Mouse (Mus musculus): ENCODE measurements at regions not wholly inside any gene's neighbourhood (a gene's known extent, or its start where the extent isn't known, plus 50 kb on each side); places are given as distances from the start of the nearest gene placed in this dataset.
"Not testable (repeated sequence)": the region's sequence is repeated elsewhere in the genome, so short reads cannot be mapped to it uniquely, and the experiment has no call there.

DNA sequence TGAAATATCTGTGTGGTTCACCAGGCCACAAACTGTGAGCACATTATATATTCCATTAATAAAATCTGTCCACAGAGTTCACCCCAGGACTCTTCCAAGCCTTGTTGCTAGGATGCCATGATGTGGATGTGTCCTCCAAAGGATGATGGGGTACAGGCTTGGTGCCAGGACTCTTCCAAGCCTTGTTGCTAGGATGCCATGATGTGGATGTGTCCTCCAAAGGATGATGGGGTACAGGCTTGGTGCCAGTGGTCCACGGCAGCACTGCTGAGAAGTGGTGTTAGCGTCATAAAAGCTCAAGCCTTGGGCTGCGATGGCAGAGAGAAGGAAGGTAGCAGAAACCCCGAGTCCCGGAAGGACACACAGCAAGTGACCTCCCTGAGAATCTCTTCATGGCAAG is 153.4 kb downstream of the Srek1 start:
- DNase-seq: not testable (repeated sequence)

DNA sequence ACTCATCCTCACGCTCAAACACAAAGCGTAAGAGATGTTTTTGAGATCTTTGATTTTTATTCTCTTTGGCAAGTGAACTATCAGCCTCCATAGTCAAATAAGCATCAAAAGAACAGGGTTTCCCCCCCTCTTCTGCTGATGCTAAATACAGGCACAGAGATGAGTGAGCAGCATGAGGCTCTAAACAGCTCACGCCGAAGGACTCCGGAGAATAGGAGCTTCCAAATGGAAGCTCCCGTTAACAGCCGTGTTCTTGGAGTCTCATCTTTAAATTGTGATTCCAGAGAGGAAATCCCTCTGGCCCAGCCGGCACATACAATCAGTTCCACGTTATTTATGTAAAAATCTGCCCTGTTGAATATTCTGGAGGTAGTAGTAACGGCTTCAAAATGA is 161.1 kb downstream of the Srek1 start:
- DNase-seq: no peak

DNA sequence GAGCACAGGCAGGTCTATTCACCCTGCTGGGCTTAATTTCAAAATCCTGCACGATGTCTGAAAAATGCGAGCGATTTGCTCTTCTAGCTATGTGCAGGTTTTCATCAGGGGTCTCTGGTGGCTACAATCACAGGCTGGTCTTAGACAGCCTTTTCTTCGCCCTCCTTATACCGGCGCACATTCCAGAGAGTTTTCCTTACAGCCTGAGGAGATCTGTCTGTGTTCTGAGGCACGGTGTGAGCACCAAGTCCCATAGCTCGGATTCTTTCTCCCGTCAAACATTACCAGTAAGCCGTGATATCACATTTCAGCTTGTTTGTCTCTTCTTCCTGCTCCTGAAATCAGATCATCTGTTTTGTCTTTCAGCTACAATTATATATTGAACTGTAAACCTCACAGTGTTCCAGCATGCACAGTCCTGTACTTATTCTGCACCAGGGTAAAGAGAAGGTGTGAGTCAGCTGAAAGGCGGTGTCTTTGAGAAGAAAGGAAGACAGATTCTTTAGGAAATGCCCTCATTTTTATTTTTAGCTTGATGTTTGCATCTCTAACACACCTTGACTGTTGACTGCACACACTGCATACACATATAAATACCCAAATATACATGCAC is 161.6 kb downstream of the Srek1 start:
- no peak for DNase-seq

DNA sequence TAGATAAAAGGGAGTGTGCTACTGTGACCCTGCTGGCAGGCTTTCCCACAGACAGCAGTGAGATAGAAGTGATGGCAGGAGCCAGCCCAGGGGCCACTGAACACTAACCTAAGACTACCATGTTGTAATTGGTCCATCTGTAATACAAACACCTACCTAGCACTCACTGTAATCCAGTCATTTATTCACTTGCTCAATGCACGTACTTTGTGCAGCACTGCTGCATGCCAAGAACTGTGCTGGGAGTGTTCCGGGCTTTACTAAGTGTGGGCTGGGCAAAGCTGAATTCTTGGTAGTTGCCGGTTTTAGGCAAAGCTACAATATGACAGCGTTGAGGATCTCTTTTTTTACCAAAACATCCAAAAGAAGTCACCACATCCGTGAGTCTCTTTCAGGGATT is 172.1 kb downstream of the Srek1 start:
- DNase-seq: no peak

DNA sequence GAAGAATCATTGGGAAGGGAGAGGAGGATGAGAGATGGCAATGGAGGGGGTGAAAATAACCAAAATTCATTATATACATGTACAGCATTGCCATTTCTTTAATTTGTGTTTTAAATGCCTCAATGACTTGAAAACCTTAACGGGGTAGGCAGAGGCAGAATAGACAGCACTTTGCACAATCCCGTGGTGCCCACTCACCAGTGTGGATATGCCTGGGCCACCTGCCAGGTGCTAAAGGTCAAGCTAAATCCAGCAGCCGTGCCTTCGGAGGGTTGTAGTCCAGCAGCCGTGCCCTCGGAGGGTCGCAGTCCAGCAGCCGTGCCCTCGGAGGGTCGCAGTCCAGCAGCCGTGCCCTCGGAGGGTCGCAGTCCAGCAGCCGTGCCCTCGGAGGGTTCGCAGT is 182.0 kb downstream of the Srek1 start:
- DNase-seq: no peak

DNA sequence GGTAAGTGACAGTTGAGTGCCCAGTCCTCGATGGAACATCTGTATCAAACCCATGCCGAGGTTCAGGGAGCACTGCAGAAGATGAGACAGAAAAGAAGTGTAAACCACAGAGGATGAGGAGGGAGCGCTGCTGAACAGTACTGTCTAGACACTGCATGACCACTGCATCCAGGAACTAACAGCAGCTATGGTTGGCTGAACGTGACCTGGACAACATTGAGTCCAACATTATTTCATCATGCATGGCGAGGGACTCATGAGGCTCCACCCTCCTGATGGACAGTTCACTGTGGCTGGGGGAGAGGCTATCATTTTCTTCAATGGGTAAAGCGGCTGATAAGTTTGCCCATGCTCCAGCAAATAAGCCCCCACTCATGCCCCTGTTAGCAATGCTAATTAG is 182.5 kb downstream of the Srek1 start:
- no peak for DNase-seq

DNA sequence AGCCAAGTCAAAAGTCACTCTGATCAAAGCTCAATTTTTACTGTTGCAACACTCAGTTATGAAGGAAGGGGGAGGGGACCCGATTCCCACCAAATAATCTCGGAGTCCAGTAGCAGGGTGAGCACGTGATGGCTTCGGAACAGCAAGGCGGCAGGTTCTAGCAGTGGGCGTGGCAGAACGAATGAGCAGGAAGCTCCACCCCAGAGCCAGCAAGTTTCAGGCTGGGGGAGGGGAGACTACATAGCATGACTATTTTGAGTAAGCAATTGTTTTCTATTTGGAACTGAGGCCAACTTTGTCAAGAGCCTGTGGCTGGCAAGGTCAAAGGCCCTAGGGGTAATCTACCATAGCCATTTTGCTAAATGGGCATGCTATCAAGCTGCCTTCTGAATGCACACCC is 183.0 kb downstream of the Srek1 start:
- DNase-seq: not testable (repeated sequence)

DNA sequence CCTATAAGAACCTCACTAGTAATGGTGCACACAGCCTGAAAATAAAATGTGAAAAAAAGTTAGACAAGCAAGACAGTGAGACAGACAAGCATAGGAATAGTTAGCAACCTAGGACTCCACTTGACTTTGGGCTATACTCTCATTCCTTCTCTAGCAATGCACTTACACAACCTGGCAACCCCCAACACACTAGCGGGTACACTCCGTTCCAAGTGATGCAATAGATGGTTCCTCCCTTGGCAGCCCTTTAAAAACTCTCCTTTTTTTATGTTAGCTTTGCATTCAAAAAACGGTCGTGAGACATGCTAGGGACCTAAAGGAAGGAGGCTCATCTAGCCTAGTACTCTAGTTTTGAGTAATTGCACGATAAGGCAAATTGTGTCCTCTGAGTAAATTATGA is 184.8 kb downstream of the Srek1 start:
- DNase-seq: no peak

DNA sequence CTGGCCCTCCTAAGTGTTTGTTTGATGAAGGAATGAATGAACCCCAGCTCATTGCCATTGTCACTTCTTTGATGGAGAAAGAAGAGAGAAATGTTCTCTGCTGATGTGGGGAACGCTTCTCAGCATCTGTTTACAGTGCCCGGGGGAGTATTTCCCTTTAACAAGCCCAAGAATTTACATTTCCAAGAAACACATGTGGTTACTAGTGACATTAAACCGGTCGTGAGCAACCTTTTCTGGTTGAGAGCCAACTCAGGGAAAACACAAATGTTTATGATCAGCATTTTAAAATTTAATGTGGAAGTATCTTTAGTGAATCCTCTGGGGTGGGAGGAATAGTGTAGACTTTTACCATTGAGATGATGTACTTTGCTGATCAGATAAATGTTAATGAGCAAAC is 197.6 kb downstream of the Srek1 start:
- DNase-seq: no peak

DNA sequence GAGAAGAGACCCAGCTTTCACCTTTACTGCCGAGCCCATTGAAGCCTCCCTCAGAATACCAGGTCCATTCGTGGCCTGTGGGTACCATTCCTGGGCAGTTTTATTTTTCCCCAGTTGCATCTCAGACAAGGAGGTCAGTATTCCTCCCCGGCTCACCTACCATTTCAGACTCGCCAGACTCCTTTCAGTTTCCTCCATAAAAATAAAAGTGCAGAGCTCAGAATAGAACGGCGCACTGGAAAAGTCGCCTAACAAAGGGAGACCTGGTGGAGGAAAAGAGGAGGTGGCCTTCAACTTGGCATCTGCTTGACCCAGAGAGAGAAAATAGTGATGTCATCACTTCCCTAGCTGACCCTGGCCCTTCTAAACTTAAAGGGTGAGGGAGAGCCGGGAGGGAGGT is 209.7 kb downstream of the Srek1 start:
- no peak for DNase-seq

DNA sequence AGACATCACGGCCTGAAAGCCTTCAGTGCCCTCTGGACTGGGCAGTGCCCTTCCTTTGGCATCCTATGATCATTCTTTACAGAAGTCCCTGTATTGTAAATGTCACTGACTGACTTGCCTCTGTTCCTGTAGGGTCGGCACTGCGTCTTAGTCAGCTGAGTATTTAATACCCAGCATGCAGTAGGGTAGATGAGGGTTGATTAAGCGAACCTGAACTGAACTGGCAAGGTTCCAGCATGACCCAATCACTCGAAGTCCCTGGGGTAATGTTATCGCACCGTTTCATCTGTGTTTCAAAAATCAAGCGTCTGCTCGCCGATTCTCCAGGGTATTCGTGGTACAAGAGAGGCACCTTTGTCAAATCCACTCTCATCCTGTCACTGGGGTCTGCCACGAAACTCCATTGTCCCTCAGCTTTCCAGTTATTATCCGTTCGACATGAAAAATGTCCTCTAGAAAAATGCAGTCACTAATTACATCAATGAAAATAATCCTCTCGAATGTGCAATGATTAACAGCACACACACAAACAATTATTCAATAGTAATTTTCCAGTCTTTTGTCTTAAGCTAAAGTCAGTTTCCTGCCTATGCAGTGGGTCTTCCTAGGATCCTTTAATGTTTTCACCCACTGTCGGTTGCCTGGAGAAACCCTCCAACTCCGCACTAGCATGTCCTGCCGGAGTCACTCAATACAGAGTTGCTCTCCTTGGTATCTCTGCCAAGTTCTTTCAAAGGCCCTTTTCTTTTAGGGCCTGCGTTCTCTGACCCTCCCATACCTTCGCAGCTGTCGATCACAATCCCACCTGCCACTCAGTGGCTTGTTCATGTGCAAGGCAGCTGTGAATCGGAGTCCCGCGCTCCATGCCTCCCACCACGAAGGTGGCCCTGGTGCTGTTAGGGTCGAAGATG is 212.4 kb downstream of the Srek1 start:
- DNase-seq: no peak

DNA sequence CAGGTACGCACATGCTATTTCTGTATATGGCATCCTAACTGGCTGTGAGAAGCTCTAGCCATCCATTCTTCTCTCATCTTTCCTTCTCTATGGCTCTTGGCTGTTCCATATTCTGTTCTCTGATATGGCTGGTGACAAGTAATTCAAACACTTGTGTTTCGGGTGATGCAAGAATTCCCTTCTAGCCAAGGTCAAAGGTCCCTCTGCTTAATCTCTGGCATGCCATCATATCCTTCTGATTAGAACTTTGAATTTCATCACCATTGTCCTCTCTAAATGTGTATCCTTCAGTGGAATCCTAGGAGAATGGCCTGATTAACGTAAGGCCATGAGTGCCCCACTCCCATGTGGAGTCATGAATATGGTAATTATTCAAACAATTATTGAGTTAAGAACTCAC is 215.5 kb downstream of the Srek1 start:
- DNase-seq: no peak

DNA sequence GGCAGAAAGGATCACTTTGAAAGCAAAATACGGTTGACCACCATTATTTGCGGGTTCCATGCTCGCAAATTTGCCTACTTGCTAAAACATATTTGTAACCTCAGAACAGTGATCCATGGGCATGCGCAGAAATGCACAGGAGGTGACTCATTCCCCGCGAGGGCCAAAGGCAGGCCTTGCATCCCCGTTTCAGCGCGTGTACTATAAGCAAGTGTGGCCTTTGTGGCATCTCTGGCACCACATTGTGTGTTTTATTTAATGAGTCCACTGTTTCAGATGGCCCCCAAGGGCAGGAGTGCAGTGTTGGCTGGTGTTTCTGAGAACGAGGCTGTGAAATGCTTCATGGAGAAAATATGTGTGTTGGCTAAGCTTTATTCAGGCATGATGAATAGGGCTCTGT is 205.3 kb upstream of the Mast4 start:
- no peak for DNase-seq

DNA sequence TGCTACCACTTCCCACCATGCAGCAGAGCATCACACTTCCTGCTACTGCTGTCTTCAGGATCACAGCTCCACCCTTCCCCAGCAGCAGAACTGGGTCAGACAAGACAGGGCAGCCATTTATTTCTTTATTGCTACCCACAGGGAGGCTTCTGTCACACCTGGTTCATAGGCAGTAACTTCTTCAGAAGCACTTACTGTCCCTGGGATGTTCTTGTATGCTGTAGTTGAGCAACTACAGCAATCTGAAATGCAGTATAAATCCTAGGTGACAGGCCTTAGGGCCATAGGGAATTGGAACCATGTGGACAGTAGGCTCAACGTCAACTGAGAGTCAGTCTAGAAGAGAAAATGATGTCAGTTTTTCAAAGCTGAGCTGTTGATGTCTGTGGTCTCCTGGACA is 179.5 kb upstream of the Mast4 start:
- DNase-seq: no peak

DNA sequence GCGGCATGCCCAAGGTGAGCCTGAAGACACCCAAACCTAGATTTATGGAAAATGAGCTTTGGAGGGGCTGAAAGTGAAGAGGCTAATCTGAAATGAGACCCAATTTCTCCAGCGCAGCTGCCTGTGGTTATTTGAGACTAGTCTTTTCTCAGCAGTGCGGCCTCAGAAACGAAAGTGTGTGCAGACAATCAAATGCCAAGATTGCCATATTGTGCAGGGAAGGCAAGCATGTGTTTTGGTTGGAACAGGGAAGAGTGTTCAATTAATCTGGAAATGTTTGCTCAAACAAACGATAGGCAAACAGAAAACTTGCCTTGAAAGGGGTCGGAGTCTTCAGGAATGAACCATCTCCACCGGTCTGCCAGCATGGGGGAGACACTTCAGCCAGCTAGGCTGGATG is 178.2 kb upstream of the Mast4 start:
- DNase-seq: peak; percentile 4 to 34

DNA sequence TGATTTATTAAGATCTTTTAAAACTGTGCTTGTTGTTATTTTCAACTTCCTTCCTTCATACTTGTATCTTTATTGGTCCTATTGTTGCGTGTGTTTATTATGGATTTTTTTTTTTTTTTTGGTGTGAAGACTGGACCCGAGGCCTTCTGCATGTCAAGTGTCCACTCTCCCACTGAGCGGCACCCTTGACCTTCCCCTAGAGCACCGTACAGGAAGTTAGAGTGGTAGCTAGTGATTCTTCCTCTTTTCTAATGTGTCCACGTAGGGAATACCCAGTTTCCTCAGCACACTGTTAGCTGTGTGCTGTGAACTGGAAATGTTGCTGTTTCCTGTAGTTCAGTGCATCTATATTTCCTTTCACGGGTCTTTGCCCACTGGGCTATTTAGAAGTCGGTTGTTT is 170.7 kb upstream of the Mast4 start:
- no peak for DNase-seq

DNA sequence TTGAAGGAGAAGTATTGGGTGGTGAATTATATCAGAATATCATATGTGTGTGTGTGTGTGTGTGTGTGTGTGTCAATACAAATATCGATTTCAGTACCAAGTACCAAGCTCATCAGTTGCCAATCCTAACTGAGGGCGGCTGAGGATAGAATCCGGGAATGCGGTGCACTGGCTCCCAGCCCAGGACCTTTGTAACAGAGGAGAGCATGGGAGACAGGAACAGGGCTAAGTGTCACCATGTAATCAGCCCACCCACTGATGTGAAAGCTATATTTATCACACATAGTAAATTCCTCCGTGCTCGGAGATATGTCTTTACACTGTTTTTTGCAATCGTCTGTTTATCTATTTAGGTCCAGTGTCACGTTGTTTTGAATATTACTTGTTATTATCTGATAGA is 165.1 kb upstream of the Mast4 start:
- no peak for DNase-seq

DNA sequence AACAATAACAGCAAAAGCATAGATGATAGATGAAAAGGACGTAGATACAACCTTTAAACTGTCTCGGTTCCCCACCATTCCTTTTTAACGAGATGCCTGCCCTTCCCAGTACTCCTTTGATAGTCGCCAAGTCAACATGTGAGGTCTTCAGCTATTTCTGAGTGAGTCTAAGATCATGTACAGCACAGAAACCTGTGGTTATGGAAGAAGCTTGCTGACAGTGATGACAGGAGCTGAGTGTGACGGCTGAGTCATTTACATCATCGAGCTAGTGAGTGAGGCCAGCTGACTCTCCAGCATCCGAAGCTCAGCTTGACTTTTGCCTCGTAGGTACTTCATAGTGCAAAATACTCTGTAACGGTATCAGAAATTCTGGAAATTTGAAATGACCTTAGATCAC is 160.1 kb upstream of the Mast4 start:
- no peak for DNase-seq

DNA sequence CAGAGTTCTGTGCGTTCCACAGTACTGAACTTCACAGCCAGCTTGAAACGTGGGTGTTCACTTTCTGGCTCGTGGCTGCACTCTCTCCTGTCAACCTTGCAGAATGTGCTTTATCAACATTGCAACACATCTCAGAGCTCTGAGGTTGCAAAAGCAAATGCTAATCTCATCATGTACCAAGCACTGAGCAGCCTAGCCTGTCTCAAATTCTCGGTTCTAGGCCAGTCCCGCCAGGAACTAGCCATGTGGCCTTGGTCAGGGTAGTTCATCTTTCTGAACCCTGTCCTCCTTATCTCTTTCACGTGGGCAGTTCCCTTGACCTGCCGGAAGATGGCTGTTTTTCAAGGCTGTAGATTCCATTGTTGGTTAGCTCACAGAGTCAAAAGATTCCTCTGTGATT is 159.3 kb upstream of the Mast4 start:
- DNase-seq: no peak

DNA sequence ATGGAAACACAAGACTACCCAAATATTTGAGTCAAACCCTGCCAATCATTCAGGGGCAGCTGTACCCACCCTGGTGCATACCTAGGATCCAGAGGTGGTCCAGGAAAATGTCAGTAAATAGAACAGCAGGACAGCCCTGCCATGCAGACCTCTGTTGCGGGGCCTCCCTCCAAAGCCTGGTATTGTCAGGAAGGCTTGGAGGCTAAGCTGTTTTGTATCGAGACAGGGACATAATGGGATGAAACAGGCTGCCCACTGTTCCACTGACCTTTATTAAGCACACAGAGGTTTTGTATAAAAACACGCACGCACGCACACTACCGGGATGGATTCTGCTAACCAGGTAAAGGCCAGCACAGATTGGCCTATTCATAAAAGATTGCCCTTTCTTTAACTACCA is 155.8 kb upstream of the Mast4 start:
- DNase-seq: no peak

DNA sequence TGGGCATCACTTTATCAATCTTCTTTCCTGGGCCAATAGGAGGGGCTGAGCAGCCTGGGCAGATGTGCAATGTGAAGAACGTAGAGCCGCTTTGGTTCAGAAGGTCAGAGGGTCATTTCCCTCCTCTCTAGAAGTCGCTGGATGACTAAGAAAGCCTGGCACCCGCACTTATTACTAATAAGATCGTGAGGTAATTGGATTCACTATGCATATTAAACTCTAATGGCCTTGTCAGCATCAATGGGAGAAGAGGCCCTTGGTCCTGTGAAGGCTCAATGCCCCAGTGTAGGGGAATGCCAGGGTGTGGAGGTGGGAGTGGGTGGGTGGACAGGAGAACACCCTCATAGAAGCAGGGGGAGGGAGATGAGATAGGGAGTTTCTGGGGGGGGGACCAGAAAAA is 149.8 kb upstream of the Mast4 start:
- no peak for DNase-seq

DNA sequence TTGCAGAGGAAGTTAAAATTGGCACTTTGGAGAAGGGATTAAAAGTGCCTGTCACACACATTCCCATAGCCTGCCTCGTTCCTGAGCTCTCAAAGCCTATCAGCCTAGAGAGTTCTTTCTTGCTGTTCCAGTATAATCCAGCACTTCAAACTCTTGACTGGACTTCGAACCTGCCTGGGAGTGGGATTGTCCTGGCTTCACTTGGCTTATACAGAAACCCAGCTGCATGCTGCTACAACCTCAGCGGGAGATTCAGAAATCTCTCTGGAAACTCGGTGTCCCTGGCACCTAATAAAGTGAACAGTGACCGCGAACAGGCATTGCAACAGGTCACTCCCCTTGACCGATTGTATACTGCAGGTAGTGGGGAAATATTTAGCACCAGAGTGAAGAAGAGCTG is 149.1 kb upstream of the Mast4 start:
- no peak for DNase-seq

DNA sequence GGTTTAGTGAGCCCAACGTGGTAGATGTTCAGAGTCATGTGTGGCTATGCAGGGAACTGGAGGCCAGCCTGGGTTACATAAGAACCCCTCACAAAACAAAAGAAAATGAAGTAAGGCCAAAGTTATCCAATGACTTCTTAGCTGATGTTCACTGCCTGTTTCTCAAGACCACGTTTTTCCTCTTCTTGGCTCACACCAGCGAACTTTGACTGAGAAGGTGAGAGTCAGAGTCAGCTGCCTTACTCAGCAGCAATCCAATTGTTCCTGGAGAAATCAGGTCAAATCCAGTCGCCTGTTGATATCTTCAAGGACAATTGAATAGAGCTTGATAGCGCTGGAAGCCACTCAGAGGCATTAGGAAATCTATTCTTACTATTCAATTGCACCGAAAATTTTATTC is 142.0 kb upstream of the Mast4 start:
- DNase-seq: no peak

DNA sequence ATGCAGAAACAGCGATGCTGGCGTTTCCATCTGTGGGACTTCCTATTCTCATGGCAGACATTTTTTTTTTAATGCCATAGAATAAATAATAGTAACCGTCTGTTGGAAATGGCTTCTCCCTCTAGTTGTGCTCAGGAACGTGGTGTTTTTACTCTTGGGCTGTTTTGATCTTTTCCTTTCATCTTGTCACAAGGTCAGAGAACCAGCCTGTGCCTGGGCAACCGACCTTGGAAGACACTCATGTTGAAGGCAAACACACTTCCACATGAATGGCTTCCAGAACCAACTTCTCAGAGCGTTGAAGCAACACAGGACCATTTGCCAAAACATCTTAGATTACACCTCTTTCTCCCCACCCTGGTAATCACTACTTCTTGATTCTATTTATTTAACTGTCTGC is 137.9 kb upstream of the Mast4 start:
- no peak for DNase-seq

DNA sequence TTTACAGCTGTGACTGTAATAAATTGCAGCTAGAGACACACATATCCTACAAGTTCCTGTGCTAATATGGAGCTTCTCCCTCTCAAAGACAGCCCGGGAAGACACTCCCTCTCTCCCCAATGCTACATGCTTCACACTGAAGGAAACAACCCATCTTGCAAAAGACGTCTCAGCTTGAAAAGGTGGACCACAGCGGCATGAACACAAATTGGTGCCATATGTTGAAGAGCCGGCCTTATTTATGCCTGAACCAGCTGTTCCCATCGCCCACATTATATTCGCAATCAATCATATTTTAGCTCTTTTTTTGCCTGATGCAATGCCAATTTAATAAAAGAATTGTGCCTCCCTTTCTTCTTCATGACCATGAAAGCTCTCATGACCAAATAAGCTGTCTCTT is 135.8 kb upstream of the Mast4 start:
- no peak for DNase-seq

All from layer of hippocampus, postnatal 36 days (tissue).